Mouse (Mus musculus) bone marrow, adult 2 months (tissue): ENCODE measurements at regions not wholly inside any gene's neighbourhood (a gene's known extent, or its start where the extent isn't known, plus 50 kb on each side); places are given as distances from the start of the nearest gene placed in this dataset.

ENCODE experiments used
- CTCF ChIP-seq: fragments of 200-500 bp; IDR thresholded peaks from 2 replicates; pipeline ENCODE4 v1.5.1; 2011; ENCODE audit warnings: low read length, control low read depth; ENCODE audit not compliant: control insufficient read depth, insufficient read depth
- POLR2A ChIP-seq: fragments of 200-500 bp; IDR thresholded peaks from 2 replicates; pipeline ENCODE4 v1.6.1; 2011; ENCODE audit warnings: low read depth, mild to moderate bottlenecking, control low read depth, low read length, borderline replicate concordance; ENCODE audit not compliant: control insufficient read depth

- TF ChIP-seq CTCF (no peak), POLR2A (no peak)
Observed at GRCm38 (mm10) chr7:125036098-125036991, 408.1 kb upstream of the Kdm8 start.
